Mouse (Mus musculus) neural tube, embryonic 12.5 days (tissue): ENCODE measurements around the gene Cbx4. TPM values are rescaled to one million over a fixed set of nuclear protein-coding genes. Genes with fewer than 3 reads are reported as not detected.

Experiments used
- ATAC-seq: fragments of 200-750 bp; cut with Nextera tagmentation; 2 replicates; pipeline ENCODE4 v1.8.0; 2017; ENCODE audit warnings: low read depth, mild to moderate bottlenecking, moderate TSS enrichment, moderate library complexity; ENCODE audit not compliant: low FRiP score
- H3K27ac ChIP-seq: fragments of 300-500 bp; sonication (generic); 2 replicates; pipeline ENCODE4 v1.5.1; 2016
- H3K27me3 ChIP-seq: fragments of 300-500 bp; sonication (generic); replicated peaks from 2 replicates; pipeline ENCODE4 v1.6.1; 2016; ENCODE audit warnings: mild to moderate bottlenecking
- H3K36me3 ChIP-seq: fragments of 300-500 bp; sonication (generic); 2 replicates; pipeline ENCODE4 v1.6.1; 2016; ENCODE audit warnings: mild to moderate bottlenecking
- H3K4me1 ChIP-seq: fragments of 300-500 bp; sonication (generic); 2 replicates; pipeline ENCODE4 v1.6.1; 2016
- H3K4me2 ChIP-seq: fragments of 300-500 bp; sonication (generic); replicated peaks from 2 replicates; pipeline ENCODE4 v1.6.1; 2016; ENCODE audit warnings: mild to moderate bottlenecking
- H3K4me3 ChIP-seq: fragments of 300-500 bp; sonication (generic); 2 replicates; pipeline ENCODE4 v1.5.1; 2016
- H3K9ac ChIP-seq: fragments of 300-500 bp; sonication (generic); 2 replicates; pipeline ENCODE4 v1.6.1; 2016; ENCODE audit warnings: mild to moderate bottlenecking
- H3K9me3 ChIP-seq: fragments of 300-500 bp; sonication (generic); 2 replicates; pipeline ENCODE4 v1.6.1; 2016; ENCODE audit warnings: mild to moderate bottlenecking
- WGBS: fragments of 180-500 bp; shearing (Covaris S2); methylation state at CpG from one replicate; pipeline ENCODE4 v1.1.7; 2016; 5-methylcytosine and 5-hydroxymethylcytosine counted together
- polyA plus RNA-seq: library from polyadenylated mRNA; unstranded; fragments of >200 nt; fragmentation: Nextera tagmentation; extraction: Ambion mirVana; gene quantifications from 2 replicates; pipeline ENCODE4 v1.2.1, GENCODE M21; 2016

Gene Cbx4
- polyA plus RNA-seq, 1 experiment from 2014 or later: 12.5 TPM

GRCm38 (mm10) chr11:119089235-119090075 lies 3.4 kb upstream of the Cbx4 start:
- no peaks in the 10 kb centered on the region for H3K9me3 ChIP-seq
- H3K9ac ChIP-seq: peak overlapping the region; percentile 62
- H3K4me1 ChIP-seq: peaks cover 41% of the 10 kb centered on the region
- whole genome bisulfite sequencing: under 1% methylated on average over 41 of the region's 41 CpGs
- ATAC-seq: no peak
- H3K36me3 ChIP-seq: no peaks in the 10 kb centered on the region
- H3K4me2 ChIP-seq: peak overlapping the region; percentile 96
- peak overlapping the region; percentile 46 for H3K4me3 ChIP-seq
- H3K27ac ChIP-seq: no peak overlapping the region
- peaks cover 64% of the 10 kb centered on the region for H3K27me3 ChIP-seq

DNA sequence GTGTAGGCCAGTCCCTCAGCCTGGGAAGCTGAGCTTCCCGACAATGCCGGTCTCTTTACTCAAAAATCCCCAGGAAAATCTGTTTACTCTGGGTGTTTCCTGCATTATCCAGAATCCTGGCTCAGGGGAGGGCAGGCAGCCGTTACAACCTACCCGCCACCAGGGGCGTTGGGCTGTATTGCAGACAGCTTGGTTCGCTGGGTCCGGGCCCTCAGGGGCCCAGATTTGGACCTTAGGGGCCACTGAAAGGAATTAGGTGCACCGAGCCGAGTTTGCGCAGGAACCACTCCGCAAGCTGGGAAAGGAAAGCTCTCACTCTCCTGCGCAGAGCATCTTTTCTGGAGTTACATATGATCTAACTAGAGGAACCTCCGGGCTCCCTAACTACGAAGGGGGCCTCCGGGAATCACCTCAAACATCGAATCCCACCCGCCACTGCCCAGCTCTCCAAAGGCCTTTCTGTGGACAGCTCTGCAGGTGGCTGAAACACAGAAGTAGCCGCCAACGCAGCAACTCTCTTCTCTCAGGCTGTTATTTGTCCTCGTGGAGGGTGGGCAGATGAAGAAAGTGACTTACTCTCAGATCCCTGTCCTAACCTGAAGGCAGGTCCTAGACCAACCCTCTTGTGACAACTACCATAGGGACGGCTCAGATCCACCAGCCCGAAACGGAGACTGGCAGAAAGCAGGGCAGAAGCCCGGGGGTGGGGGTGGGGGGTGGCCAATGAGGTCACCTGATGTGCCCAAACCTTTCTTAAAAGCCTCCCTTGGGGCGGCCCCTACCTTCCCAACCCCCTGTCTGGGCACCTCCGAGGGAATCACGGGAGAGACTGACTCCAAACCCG lies 2.6 kb upstream of the Cbx4 start:
- no peak overlapping the region for H3K27ac ChIP-seq
- H3K36me3 ChIP-seq: no peaks in the 10 kb centered on the region
- H3K4me2 ChIP-seq: 0 out of 2 replicates have a peak overlapping the region, but pooled peaks have one; percentile 96
- no peaks in the 10 kb centered on the region for H3K9me3 ChIP-seq
- no peak overlapping the region for H3K4me3 ChIP-seq
- H3K27me3 ChIP-seq: peaks cover 67% of the 10 kb centered on the region
- 1% methylated on average over 28 of the region's 28 CpGs for WGBS
- H3K9ac ChIP-seq: no peak overlapping the region
- H3K4me1 ChIP-seq: peaks cover 50% of the 10 kb centered on the region
- ATAC-seq: no peak

GRCm38 (mm10) chr11:119087301-119088082 lies 1.5 kb upstream of the Cbx4 start:
- no peak for ATAC-seq
- Histone ChIP-seq H3K36me3 (no peaks in the 10 kb centered on the region), H3K4me2 (no peak overlapping the region), H3K9ac (no peak overlapping the region), H3K27ac (no peak overlapping the region), H3K27me3 (peaks cover 78% of the 10 kb centered on the region), H3K9me3 (no peaks in the 10 kb centered on the region), H3K4me1 (peaks cover 61% of the 10 kb centered on the region), H3K4me3 (no peak overlapping the region)
- WGBS: 1% methylated on average over 35 of the region's 35 CpGs

DNA sequence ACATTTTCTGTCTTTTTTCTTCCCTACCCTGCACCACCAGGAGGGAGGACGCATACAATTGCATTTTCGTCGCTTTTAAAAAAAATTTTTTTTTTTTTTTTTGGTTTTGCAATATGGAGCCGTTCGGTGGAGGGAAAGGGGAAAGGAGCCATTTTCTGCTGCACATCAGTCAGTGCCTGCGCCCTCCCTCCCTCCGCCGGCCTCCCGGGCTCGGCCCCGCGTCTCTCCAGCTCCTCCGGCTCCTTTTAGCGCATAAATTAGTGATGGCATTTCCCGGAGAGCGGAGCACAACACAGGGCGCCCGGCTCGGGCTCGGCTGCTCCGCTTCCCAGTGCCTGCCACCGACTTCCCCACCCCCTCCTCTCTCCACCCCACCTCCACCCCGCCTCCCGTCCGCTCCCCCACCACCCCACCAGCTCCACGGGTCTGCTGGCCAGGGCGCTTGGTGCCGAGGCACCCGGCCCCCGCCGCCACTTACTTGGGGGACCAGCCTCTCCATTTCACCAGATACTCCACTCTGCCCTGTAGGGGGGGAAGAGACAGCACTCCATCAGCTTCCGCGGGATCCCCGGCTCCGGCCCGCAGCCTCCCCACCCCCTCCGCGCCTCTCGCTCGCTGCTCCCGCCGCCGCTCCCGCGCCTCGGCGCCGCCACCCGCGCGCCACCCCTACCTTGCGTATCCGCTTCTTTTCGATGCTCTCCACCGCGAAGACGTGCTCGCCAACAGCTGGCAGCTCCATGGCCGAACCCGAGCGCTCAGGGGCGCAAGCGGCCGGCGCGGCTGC lies 550 bp downstream of the Cbx4 start:
- no peaks in the 10 kb centered on the region for H3K9me3 ChIP-seq
- peaks cover 11% of the 10 kb centered on the region for H3K36me3 ChIP-seq
- peak; percentile 39 for ATAC-seq
- peaks cover 64% of the 10 kb centered on the region for H3K4me1 ChIP-seq
- H3K4me3 ChIP-seq: peak overlapping the region; percentile 79
- under 1% methylated on average over 64 of the region's 66 CpGs for WGBS
- H3K9ac ChIP-seq: peak overlapping the region; percentile 96
- H3K4me2 ChIP-seq: peak overlapping the region; percentile 70
- peaks cover 81% of the 10 kb centered on the region for H3K27me3 ChIP-seq
- peak overlapping the region; percentile 98 for H3K27ac ChIP-seq

DNA sequence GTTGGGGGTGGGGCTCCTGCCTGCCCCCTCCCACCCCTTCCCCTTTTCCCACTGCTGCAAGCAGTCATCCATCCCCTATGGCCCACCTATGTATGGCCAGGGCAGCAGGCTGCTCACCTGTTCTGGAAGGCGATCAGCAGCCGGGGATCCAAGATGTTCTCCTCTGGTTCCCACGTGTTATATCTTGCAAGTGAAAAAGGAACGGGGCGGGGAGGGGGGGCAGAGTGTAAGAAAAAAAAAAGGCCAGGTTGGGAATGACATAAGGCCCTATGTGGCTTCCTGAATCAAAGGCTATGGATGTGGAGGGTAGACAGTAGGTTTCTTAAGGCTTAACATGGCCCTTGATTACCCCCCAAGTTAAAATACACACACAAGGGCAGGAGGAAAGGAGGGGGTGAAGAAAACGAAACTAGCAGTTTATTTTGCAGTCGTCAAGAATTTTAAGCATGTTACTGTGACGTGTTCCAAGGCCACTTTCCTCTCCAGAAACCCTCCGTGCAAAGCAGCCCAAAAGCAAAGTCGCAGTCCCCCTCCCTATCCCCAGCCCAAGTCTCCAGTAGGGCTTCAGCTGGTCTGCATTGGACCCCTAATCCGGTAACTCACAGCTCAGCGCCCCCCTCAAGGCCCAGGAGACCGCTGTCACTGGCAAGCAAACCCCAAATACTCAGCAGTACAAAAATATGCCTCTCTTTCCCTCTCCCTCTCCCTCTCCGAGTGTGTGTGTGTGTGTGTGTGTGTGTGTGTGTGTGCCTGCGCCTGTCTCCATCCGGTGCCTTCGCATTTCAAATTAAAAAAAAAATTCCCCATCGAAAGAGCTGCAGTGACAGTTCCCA lies 1.4 kb downstream of the Cbx4 start:
- peaks cover 11% of the 10 kb centered on the region for H3K36me3 ChIP-seq
- peak overlapping the region; percentile 98 for H3K27ac ChIP-seq
- peak overlapping the region; percentile 70 for H3K4me2 ChIP-seq
- no peaks in the 10 kb centered on the region for H3K9me3 ChIP-seq
- no peak for ATAC-seq
- peak overlapping the region; percentile 96 for H3K9ac ChIP-seq
- H3K4me3 ChIP-seq: peak overlapping the region; percentile 79
- WGBS: 1% methylated on average over 18 of the region's 18 CpGs
- peaks cover 80% of the 10 kb centered on the region for H3K27me3 ChIP-seq
- peaks cover 59% of the 10 kb centered on the region for H3K4me1 ChIP-seq

DNA sequence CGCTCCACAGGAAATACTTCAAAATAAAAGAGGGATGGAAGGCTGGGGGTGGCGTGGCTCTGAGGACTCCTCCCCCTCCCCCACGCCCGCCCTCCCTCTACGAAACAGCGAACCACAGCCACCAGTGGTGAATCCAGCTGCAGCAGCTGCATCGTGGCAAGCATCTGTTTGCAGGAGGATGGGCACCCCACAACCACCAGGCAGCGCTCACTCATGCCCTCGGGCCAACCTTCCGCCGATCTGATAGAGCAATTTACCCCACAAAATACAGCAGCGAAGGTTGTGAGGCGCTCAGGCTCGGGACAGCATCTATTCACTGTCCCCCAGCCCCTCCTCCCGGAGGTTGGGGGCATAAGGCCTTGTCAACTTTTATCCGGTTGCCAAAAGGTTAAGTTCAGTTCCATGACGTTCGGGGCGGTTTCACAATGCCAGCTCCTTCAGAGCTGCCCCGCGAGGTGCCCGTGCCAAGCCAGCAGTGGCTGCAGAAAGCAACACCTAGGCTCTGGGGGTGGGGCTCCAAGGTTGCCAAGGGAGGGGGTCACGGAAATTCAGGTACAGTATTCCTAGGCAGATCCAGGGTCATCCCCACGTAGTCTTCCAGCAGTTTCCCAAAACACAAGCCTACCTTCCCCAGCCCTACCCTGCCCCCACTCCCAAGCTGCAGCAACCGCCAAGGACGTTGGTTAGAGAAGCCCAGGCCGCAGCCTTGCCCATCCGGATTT lies 2.1 kb downstream of the Cbx4 start:
- Histone ChIP-seq H3K9ac (peak overlapping the region; percentile 96), H3K4me3 (peak overlapping the region; percentile 79), H3K27me3 (peaks cover 80% of the 10 kb centered on the region), H3K4me2 (peak overlapping the region; percentile 70), H3K27ac (no peak overlapping the region), H3K9me3 (no peaks in the 10 kb centered on the region), H3K36me3 (peaks cover 11% of the 10 kb centered on the region), H3K4me1 (peaks cover 64% of the 10 kb centered on the region)
- 3% methylated on average over 28 of the region's 28 CpGs for WGBS
- no peak for ATAC-seq

GRCm38 (mm10) chr11:119082638-119083599 lies 3.1 kb downstream of the Cbx4 start:
- H3K9me3 ChIP-seq: no peaks in the 10 kb centered on the region
- peaks cover 11% of the 10 kb centered on the region for H3K36me3 ChIP-seq
- H3K9ac ChIP-seq: peak overlapping the region; percentile 29; the same call in 1 of the 2 replicates
- peak overlapping the region; percentile 70 for H3K4me2 ChIP-seq
- no peak overlapping the region for H3K27ac ChIP-seq
- H3K4me3 ChIP-seq: peak overlapping the region; percentile 79; the same call in 1 of the 2 replicates
- no peak for ATAC-seq
- H3K4me1 ChIP-seq: peaks cover 74% of the 10 kb centered on the region
- 6% methylated on average over 20 of the region's 20 CpGs for WGBS
- peaks cover 75% of the 10 kb centered on the region for H3K27me3 ChIP-seq

GRCm38 (mm10) chr11:119081839-119082637 lies 4.0 kb downstream of the Cbx4 start:
- Histone ChIP-seq H3K9ac (no peak overlapping the region), H3K4me1 (peaks cover 69% of the 10 kb centered on the region)

More at GRCm38 (mm10) chr11:119081839-119082637, 4.0 kb downstream of the Cbx4 start:
- ATAC-seq: no peak
- Histone ChIP-seq H3K36me3 (peaks cover 11% of the 10 kb centered on the region), H3K4me2 (peak overlapping the region; percentile 26; the same call in 1 of the 2 replicates), H3K27ac (no peak overlapping the region), H3K4me3 (no peak overlapping the region), H3K9me3 (no peaks in the 10 kb centered on the region), H3K27me3 (peaks cover 70% of the 10 kb centered on the region)
- 9% methylated on average over 21 of the region's 21 CpGs for WGBS
